Mouse (Mus musculus): Measurements from ENCODE around the gene Ubtd1.

GRCm38 (mm10) chr19:41995483-41995882, 13.9 kb downstream of the Ubtd1 start:
- TF ChIP-seq POLR2A (IDR thresholded peaks at IDR 0.05; ENCODE audit: low read depth, low read length): no peak
- no peak for TF ChIP-seq CTCF (IDR thresholded peaks at IDR 0.05; ENCODE audit: extremely low read depth, insufficient read length, insufficient replicate concordance, low read depth, low read length)

Measured in small intestine, adult 2 months (tissue).